Mouse (Mus musculus): ENCODE data around the gene Slc37a3. TPM values are rescaled to one million over a fixed set of nuclear protein-coding genes. Genes with fewer than 3 reads are reported as not detected.
A peak's percentile ranks its signal among the peaks of the same experiment; 100 is the strongest.
"Not testable (repeated sequence)": the region's sequence is repeated elsewhere in the genome, so short reads cannot be mapped to it uniquely, and the experiment has no call there.

The Slc37a3 gene
- polyA plus RNA-seq, 1 experiment from 2014 or later, result 47.0 TPM

DNA sequence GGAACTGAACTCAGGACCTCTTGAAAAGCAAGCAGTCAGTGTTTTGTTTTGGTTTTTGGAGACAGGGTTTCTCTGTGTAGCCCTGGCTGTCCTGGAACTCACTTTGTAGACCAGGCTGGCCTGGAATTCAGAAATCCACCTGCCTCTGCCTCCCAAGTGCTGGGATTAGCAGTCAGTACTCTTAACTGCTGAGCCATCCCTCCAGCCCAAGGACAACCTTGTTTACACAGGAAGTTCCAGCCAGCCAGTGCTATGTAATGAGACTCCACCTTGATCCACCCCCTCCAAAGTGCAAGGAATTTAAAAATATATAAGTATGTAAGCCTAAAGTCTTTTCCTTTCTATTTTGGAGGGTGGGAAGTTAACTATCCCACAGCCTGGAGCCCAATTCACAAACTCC lies 39.2 kb upstream of the Slc37a3 start:
- not testable (repeated sequence) for H3K27me3 ChIP-seq (ENCODE audit: control insufficient read depth, insufficient read depth, low read length); DNase-seq (ENCODE audit: low spot score); H3K4me2 ChIP-seq (replicated peaks; ENCODE audit: low read depth, low read length); H3K9ac ChIP-seq (ENCODE audit: low read depth, low read length); H3K27ac ChIP-seq (ENCODE audit: low read depth, low read length); ATAC-seq (ENCODE audit: low FRiP score); H3K36me3 ChIP-seq (ENCODE audit: control insufficient read depth, insufficient read depth, low read length); H3K9me3 ChIP-seq (ENCODE audit: control insufficient read depth, low read length); H3K4me3 ChIP-seq (ENCODE audit: low read depth, low read length); H3K4me1 ChIP-seq (replicated peaks; ENCODE audit: control insufficient read depth, insufficient read depth, low read length)

DNA sequence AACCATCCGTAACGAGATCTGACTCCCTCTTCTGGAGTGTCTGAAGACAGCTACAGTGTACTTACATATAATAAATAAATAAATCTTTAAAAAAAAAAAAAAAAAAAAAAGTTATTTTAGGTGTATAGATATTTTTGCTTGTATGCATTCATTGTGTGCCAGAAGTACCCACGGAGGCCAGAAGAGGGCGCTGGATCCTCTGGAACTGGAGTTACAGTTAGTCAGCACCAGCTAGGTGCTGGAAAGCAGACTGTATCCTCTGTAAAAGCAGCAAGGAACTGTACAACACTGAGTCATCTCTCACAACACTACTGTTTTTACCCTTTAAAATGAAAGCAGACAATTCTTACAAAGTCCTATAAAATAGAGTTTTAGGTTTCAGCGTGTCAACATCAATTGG lies 38.3 kb upstream of the Slc37a3 start:
- no peaks in the 10 kb centered on the region for H3K27me3 ChIP-seq (ENCODE audit: control insufficient read depth, insufficient read depth, low read length)
- no peak overlapping the region for H3K9ac ChIP-seq (ENCODE audit: low read depth, low read length)
- 38% methylated on average over 3 of the region's 5 CpGs for WGBS
- DNase-seq (ENCODE audit: low spot score) (peak; percentile 76), ATAC-seq (ENCODE audit: low FRiP score) (no peak)
- no peaks in the 10 kb centered on the region for H3K36me3 ChIP-seq (ENCODE audit: control insufficient read depth, insufficient read depth, low read length)
- H3K9me3 ChIP-seq (ENCODE audit: control insufficient read depth, low read length), result no peaks in the 10 kb centered on the region
- no peak overlapping the region for H3K4me3 ChIP-seq (ENCODE audit: low read depth, low read length)
- no peak overlapping the region for H3K27ac ChIP-seq (ENCODE audit: low read depth, low read length)
- H3K4me1 ChIP-seq (replicated peaks; ENCODE audit: control insufficient read depth, insufficient read depth, low read length), result 0 out of 2 replicates have a peak, but pooled peaks cover 2% of the 10 kb centered on the region
- no peak overlapping the region for H3K4me2 ChIP-seq (replicated peaks; ENCODE audit: low read depth, low read length)

DNA sequence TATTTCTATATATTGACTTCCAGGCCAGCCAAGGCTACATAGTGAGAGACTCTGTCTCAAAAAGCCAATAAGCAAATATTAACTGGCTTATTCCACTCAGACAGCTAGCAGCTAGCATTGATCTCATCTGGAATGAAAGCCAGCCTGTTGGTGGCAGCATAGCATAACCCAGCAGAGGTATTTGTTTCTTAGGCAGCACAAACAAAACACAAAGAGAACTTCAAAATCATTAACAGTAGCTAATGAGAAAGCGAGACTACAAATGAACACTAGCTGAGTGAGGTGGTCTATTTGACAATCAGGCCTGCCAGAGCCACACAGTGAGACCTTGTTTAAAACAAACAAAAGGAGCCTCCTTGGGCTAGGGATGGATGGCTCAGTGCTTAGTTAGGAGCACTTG lies 36.6 kb upstream of the Slc37a3 start:
- 87% methylated on average over 1 of the region's 1 CpGs for WGBS
- no peak overlapping the region for H3K9ac ChIP-seq (ENCODE audit: low read depth, low read length)
- DNase-seq (ENCODE audit: low spot score), result no peak

DNA sequence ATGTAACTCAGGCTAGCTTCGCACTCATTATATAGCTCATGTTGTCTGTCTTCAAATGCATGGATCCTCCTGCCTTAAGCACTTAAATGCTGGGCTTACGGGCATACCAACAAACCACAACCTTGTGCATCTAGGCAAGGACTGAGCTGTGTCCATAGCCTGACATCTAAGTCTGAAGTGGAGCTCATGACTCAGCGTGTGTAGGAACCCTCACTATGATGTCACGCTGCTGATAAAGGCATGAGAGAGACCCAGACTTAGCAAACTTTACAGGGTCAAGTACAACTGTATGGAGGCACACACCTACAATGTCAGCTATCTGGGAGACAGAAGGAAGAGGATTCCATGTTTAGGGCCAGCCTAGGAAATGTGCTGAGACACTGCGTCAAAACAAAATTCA lies 29.0 kb upstream of the Slc37a3 start:
- no peaks in the 10 kb centered on the region for H3K27me3 ChIP-seq (ENCODE audit: control insufficient read depth, insufficient read depth, low read length)
- WGBS, result 98% methylated on average over 5 of the region's 5 CpGs
- no peak overlapping the region for H3K4me3 ChIP-seq (ENCODE audit: low read depth, low read length)
- no peak overlapping the region for H3K9ac ChIP-seq (ENCODE audit: low read depth, low read length)
- H3K4me2 ChIP-seq (replicated peaks; ENCODE audit: low read depth, low read length), result no peak overlapping the region
- ATAC-seq (ENCODE audit: low FRiP score) (no peak), DNase-seq (ENCODE audit: low spot score) (no peak)
- no peak overlapping the region for H3K27ac ChIP-seq (ENCODE audit: low read depth, low read length)
- peaks cover 3% of the 10 kb centered on the region; the same call in 1 of the 2 replicates for H3K36me3 ChIP-seq (ENCODE audit: control insufficient read depth, insufficient read depth, low read length)
- no peaks in the 10 kb centered on the region for H3K4me1 ChIP-seq (replicated peaks; ENCODE audit: control insufficient read depth, insufficient read depth, low read length)
- no peaks in the 10 kb centered on the region for H3K9me3 ChIP-seq (ENCODE audit: control insufficient read depth, low read length)

More for the DNA sequence above, 36.6 kb upstream of the Slc37a3 start:
- Histone ChIP-seq H3K27me3 (ENCODE audit: control insufficient read depth, insufficient read depth, low read length) (no peaks in the 10 kb centered on the region), H3K4me1 (replicated peaks; ENCODE audit: control insufficient read depth, insufficient read depth, low read length) (0 out of 2 replicates have a peak, but pooled peaks cover 2% of the 10 kb centered on the region), H3K27ac (ENCODE audit: low read depth, low read length) (no peak overlapping the region), H3K36me3 (ENCODE audit: control insufficient read depth, insufficient read depth, low read length) (no peaks in the 10 kb centered on the region), H3K9me3 (ENCODE audit: control insufficient read depth, low read length) (no peaks in the 10 kb centered on the region), H3K4me2 (replicated peaks; ENCODE audit: low read depth, low read length) (no peak overlapping the region), H3K4me3 (ENCODE audit: low read depth, low read length) (no peak overlapping the region)
- ATAC-seq (ENCODE audit: low FRiP score), result no peak

DNA sequence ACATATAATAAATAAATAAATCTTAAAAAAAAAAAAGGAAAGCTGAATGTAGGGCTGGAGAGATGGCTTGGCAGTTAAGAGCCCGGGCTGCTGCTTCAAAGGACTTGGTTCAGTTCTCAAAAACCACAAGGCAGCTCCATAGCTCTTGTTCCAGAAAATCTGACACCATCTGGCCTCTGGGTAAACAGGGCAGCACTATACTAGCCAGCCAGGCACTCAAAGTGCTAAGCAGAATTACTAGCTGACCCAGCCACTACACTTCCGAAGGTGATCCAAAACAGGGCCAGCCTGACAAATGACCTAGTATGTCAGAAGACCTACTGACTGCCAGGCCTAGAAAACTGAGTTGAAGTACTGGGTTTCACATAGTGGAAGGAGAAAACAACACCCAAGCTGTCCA lies 25.7 kb upstream of the Slc37a3 start:
- WGBS, result 85% methylated on average over 2 of the region's 2 CpGs

DNA sequence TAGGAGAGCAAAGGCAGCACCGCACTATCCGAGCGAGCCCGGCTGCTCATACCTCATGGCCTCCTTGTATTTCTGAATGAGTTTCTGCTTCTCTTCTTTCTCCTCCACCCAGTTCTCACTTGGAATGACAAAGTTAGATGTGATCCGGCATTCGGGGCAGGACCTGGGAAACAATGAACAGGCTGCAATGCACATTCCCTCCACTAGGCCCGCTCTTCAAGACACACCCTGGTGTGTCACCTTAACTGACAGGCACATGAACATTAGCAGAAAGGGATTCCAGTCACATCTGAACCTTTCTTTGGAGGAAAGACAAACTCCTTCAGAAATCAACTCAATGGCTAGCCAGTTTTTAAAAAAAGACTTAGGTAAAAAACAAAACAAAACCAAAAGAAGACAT lies 22.9 kb upstream of the Slc37a3 start:
- no peak overlapping the region for H3K4me3 ChIP-seq (ENCODE audit: low read depth, low read length)
- WGBS, result 70% methylated on average over 7 of the region's 7 CpGs
- no peak for ATAC-seq (ENCODE audit: low FRiP score)

More for the DNA sequence above, 25.7 kb upstream of the Slc37a3 start:
- Histone ChIP-seq H3K27me3 (ENCODE audit: control insufficient read depth, insufficient read depth, low read length) (no peaks in the 10 kb centered on the region), H3K27ac (ENCODE audit: low read depth, low read length) (no peak overlapping the region), H3K4me1 (replicated peaks; ENCODE audit: control insufficient read depth, insufficient read depth, low read length) (no peaks in the 10 kb centered on the region), H3K9me3 (ENCODE audit: control insufficient read depth, low read length) (no peaks in the 10 kb centered on the region), H3K4me3 (ENCODE audit: low read depth, low read length) (no peak overlapping the region), H3K9ac (ENCODE audit: low read depth, low read length) (no peak overlapping the region), H3K36me3 (ENCODE audit: control insufficient read depth, insufficient read depth, low read length) (peaks cover 6% of the 10 kb centered on the region), H3K4me2 (replicated peaks; ENCODE audit: low read depth, low read length) (no peak overlapping the region)
- ATAC-seq (ENCODE audit: low FRiP score), result no peak
- DNase-seq (ENCODE audit: low spot score), result no peak

DNA sequence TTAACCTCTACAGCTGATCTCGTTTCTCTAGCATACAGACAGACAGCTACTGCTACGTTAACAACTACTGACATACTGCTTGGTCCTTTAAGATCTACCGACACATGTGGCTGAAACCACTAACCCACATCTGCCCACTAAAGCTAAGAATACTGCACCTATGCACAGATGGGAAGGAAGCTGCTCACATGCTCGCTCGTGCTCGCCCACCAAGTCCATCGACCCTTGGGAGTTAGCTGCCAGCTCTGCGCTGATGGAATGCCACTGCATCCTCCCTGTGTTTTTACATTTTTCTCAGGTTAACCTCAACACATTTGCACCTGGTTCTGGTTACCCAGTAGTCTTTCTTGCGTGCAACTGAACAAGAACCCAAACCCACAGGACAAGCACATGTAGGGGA lies 20.9 kb upstream of the Slc37a3 start:
- DNase-seq (ENCODE audit: low spot score) (no peak), ATAC-seq (ENCODE audit: low FRiP score) (no peak)
- Histone ChIP-seq H3K4me1 (replicated peaks; ENCODE audit: control insufficient read depth, insufficient read depth, low read length) (no peaks in the 10 kb centered on the region), H3K27me3 (ENCODE audit: control insufficient read depth, insufficient read depth, low read length) (no peaks in the 10 kb centered on the region), H3K4me2 (replicated peaks; ENCODE audit: low read depth, low read length) (no peak overlapping the region), H3K4me3 (ENCODE audit: low read depth, low read length) (no peak overlapping the region), H3K36me3 (ENCODE audit: control insufficient read depth, insufficient read depth, low read length) (peaks cover 2% of the 10 kb centered on the region; the same call in 1 of the 2 replicates), H3K9ac (ENCODE audit: low read depth, low read length) (no peak overlapping the region), H3K9me3 (ENCODE audit: control insufficient read depth, low read length) (no peaks in the 10 kb centered on the region), H3K27ac (ENCODE audit: low read depth, low read length) (no peak overlapping the region)
- WGBS, result 95% methylated on average over 9 of the region's 9 CpGs

More for the DNA sequence above, 22.9 kb upstream of the Slc37a3 start:
- Histone ChIP-seq H3K9ac (ENCODE audit: low read depth, low read length) (no peak overlapping the region), H3K4me2 (replicated peaks; ENCODE audit: low read depth, low read length) (no peak overlapping the region), H3K9me3 (ENCODE audit: control insufficient read depth, low read length) (no peaks in the 10 kb centered on the region), H3K27me3 (ENCODE audit: control insufficient read depth, insufficient read depth, low read length) (no peaks in the 10 kb centered on the region), H3K4me1 (replicated peaks; ENCODE audit: control insufficient read depth, insufficient read depth, low read length) (no peaks in the 10 kb centered on the region), H3K27ac (ENCODE audit: low read depth, low read length) (no peak overlapping the region), H3K36me3 (ENCODE audit: control insufficient read depth, insufficient read depth, low read length) (peaks cover 6% of the 10 kb centered on the region)
- peak; percentile 78 for DNase-seq (ENCODE audit: low spot score)

DNA sequence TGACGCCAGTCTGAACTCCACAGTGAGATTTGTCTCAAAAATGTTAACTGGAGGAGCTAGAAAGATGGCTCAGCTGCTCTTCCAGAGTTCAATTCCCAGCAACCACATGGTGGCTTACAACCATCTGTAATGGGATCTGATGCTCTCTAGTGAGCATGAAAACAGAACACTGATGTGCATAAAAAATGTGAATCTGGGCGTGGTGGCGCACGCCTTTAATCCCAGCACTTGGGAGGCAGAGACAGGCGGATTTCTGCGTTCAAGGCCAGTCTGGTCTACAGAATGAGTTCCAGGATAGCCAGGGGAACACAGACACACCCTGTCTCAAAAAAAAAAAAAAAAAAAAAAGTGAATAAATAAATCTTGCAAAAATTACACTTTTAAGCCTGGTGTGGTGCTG lies 19.6 kb upstream of the Slc37a3 start:
- WGBS, result 95% methylated on average over 6 of the region's 6 CpGs
- Histone ChIP-seq H3K36me3 (ENCODE audit: control insufficient read depth, insufficient read depth, low read length) (peaks cover 2% of the 10 kb centered on the region; the same call in 1 of the 2 replicates), H3K4me2 (replicated peaks; ENCODE audit: low read depth, low read length) (no peak overlapping the region)

DNA sequence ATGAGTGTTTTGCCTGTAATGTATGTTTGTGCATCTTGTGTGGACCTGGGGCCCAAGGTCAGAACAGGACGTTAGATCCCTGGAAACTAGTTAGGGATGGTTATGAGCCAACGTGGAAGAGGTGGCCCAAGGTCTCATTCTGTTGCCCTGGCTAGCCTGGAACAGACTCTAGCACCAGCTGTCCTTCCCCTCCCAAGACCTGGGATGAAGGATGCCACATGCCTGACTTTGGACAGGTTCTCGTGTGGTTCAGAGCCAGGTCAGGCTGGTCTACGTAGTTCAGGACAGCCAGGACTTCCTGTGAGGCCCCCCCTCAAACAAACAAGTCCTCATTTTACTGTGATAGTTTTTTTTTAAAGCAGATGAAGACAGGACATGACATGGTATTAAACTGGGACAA lies 18.4 kb upstream of the Slc37a3 start:
- H3K4me3 ChIP-seq (ENCODE audit: low read depth, low read length), result no peak overlapping the region
- DNase-seq (ENCODE audit: low spot score) (no peak), ATAC-seq (ENCODE audit: low FRiP score) (no peak)
- H3K27ac ChIP-seq (ENCODE audit: low read depth, low read length), result no peak overlapping the region
- H3K36me3 ChIP-seq (ENCODE audit: control insufficient read depth, insufficient read depth, low read length), result peaks cover 2% of the 10 kb centered on the region; the same call in 1 of the 2 replicates
- WGBS, result 89% methylated on average over 4 of the region's 4 CpGs
- no peak overlapping the region for H3K4me2 ChIP-seq (replicated peaks; ENCODE audit: low read depth, low read length)
- H3K9me3 ChIP-seq (ENCODE audit: control insufficient read depth, low read length), result no peaks in the 10 kb centered on the region
- no peaks in the 10 kb centered on the region for H3K4me1 ChIP-seq (replicated peaks; ENCODE audit: control insufficient read depth, insufficient read depth, low read length)
- H3K27me3 ChIP-seq (ENCODE audit: control insufficient read depth, insufficient read depth, low read length), result no peaks in the 10 kb centered on the region
- H3K9ac ChIP-seq (ENCODE audit: low read depth, low read length), result no peak overlapping the region

More for the DNA sequence above, 19.6 kb upstream of the Slc37a3 start:
- H3K9me3 ChIP-seq (ENCODE audit: control insufficient read depth, low read length), result no peaks in the 10 kb centered on the region
- no peak overlapping the region for H3K27ac ChIP-seq (ENCODE audit: low read depth, low read length)
- no peaks in the 10 kb centered on the region for H3K27me3 ChIP-seq (ENCODE audit: control insufficient read depth, insufficient read depth, low read length)
- ATAC-seq (ENCODE audit: low FRiP score), result no peak
- DNase-seq (ENCODE audit: low spot score), result no peak
- H3K4me3 ChIP-seq (ENCODE audit: low read depth, low read length), result no peak overlapping the region
- no peak overlapping the region for H3K9ac ChIP-seq (ENCODE audit: low read depth, low read length)
- H3K4me1 ChIP-seq (replicated peaks; ENCODE audit: control insufficient read depth, insufficient read depth, low read length), result no peaks in the 10 kb centered on the region

Data from hindbrain, embryonic 11.5 days (tissue).